Mouse (Mus musculus): ENCODE measurements around the gene Gsk3b. TPM values are rescaled to one million over a fixed set of nuclear protein-coding genes. Genes with fewer than 3 reads are reported as not detected.

Gene Gsk3b
- polyA plus RNA-seq, 1 experiment from 2014 or later, result 130 TPM

DNA sequence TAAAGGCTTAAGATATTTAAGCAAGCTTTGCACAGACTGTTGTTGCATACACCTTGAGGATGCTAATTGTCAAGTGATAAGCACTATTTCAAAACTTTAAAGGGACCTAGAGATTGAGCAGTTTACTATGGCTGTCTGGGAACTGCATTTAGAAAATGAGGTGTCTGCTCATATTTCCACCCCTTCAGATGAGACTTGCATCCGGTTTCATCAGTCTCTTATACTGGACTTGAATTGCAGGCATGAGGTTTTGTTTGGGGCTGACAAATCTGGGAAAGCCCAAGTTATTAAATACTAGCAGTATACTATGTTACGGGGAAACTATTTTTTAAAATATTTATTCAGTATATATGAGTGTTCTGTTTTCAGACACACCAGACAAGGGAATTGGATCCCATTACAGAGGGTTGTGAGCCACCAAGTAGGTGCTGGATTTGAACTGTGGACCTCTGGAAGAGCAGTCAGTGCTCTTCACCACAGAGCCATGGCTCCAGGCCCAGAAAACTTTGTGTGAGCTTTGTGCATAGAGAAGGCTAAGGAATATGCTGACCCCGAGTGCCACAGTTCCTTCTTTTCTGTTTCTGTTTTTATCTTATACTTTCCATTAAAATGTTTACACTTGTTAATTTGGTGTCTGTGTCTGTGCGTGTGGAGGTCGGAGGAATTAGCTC is 6.5 kb downstream of the Gsk3b start:
- Histone ChIP-seq H3K27ac (ENCODE audit: low read depth, low read length) (no peak overlapping the region), H3K4me2 (ENCODE audit: low read length) (peak overlapping the region; percentile 94), H3K4me3 (ENCODE audit: low read depth, low read length) (peak overlapping the region; percentile 4; the same call in 1 of the 2 replicates), H3K4me1 (ENCODE audit: control insufficient read depth, insufficient read depth, low read length) (peaks cover 43% of the 10 kb centered on the region), H3K27me3 (replicated peaks; ENCODE audit: control insufficient read depth, insufficient read depth, low read length) (no peaks in the 10 kb centered on the region), H3K9ac (ENCODE audit: low read length) (0 out of 2 replicates have a peak overlapping the region, but pooled peaks have one; percentile 17), H3K9me3 (replicated peaks; ENCODE audit: control insufficient read depth, low read length) (no peaks in the 10 kb centered on the region), H3K36me3 (ENCODE audit: control insufficient read depth, insufficient read depth, low read length) (peaks cover 12% of the 10 kb centered on the region)
- WGBS, result 73% methylated on average over 5 of the region's 5 CpGs
- ATAC-seq (no peak), DNase-seq (ENCODE audit: low spot score) (no peak)

- WGBS, result 77% methylated on average over 9 of the region's 9 CpGs
- Histone ChIP-seq H3K4me3 (ENCODE audit: low read depth, low read length) (no peak overlapping the region), H3K9me3 (replicated peaks; ENCODE audit: control insufficient read depth, low read length) (no peaks in the 10 kb centered on the region), H3K27me3 (replicated peaks; ENCODE audit: control insufficient read depth, insufficient read depth, low read length) (no peaks in the 10 kb centered on the region), H3K36me3 (ENCODE audit: control insufficient read depth, insufficient read depth, low read length) (peaks cover 17% of the 10 kb centered on the region), H3K4me1 (ENCODE audit: control insufficient read depth, insufficient read depth, low read length) (peaks cover 43% of the 10 kb centered on the region), H3K4me2 (ENCODE audit: low read length) (peak overlapping the region; percentile 23; the same call in 1 of the 2 replicates), H3K27ac (ENCODE audit: low read depth, low read length) (no peak overlapping the region), H3K9ac (ENCODE audit: low read length) (no peak overlapping the region)
- ATAC-seq, result no peak
- DNase-seq (ENCODE audit: low spot score), result no peak
Observed at GRCm38 (mm10) chr16:38097521-38097920, 8.7 kb downstream of the Gsk3b start.

DNA sequence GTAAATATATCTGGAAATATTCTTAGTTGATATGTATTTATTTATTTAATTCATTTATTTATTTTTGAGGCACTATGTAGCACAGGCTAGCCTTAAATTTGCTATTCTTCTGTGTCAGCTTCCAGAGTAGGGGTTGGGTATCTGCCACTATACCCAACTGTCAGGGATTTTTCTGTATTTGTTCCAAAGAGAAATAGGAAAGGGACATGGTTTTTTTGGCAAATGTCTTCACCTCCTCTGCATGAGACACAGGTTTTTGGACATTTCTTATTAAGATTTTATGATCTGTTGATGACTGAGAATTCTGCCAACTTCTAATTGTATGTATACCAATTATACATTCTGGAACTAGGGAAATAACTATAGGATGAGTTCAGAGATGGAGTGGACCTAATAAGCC is 10.5 kb downstream of the Gsk3b start:
- Histone ChIP-seq H3K9me3 (replicated peaks; ENCODE audit: control insufficient read depth, low read length) (no peaks in the 10 kb centered on the region), H3K4me2 (ENCODE audit: low read length) (no peak overlapping the region), H3K9ac (ENCODE audit: low read length) (no peak overlapping the region), H3K36me3 (ENCODE audit: control insufficient read depth, insufficient read depth, low read length) (peaks cover 17% of the 10 kb centered on the region), H3K27ac (ENCODE audit: low read depth, low read length) (no peak overlapping the region), H3K27me3 (replicated peaks; ENCODE audit: control insufficient read depth, insufficient read depth, low read length) (no peaks in the 10 kb centered on the region), H3K4me3 (ENCODE audit: low read depth, low read length) (no peak overlapping the region), H3K4me1 (ENCODE audit: control insufficient read depth, insufficient read depth, low read length) (peaks cover 33% of the 10 kb centered on the region)
- DNase-seq (ENCODE audit: low spot score) (no peak), ATAC-seq (no peak)

DNA sequence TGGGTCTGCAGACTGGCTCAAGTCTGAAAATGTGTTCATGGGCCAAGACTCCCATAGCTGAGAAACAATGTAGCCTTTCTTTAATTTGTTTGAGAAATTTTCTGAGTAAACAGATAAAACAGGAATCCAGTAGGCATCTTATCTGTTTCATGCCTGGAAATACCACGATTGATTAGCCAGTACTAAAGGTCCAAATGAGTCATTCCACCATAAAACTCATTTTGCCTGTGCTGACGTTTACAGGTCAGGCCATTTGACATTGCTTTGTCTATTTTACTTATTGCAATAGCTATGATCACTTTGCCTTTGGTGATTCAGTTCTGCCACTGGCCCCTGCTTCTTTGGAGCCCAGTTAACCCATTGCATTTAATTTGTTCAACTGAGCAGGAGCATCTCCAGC is 11.8 kb downstream of the Gsk3b start:
- Histone ChIP-seq H3K27me3 (replicated peaks; ENCODE audit: control insufficient read depth, insufficient read depth, low read length) (no peaks in the 10 kb centered on the region), H3K36me3 (ENCODE audit: control insufficient read depth, insufficient read depth, low read length) (peaks cover 17% of the 10 kb centered on the region), H3K9ac (ENCODE audit: low read length) (no peak overlapping the region), H3K9me3 (replicated peaks; ENCODE audit: control insufficient read depth, low read length) (no peaks in the 10 kb centered on the region), H3K4me1 (ENCODE audit: control insufficient read depth, insufficient read depth, low read length) (peaks cover 21% of the 10 kb centered on the region), H3K4me3 (ENCODE audit: low read depth, low read length) (no peak overlapping the region), H3K27ac (ENCODE audit: low read depth, low read length) (no peak overlapping the region), H3K4me2 (ENCODE audit: low read length) (no peak overlapping the region)
- WGBS, result 90% methylated on average over 2 of the region's 2 CpGs
- ATAC-seq, result no peak
- DNase-seq (ENCODE audit: low spot score), result no peak

DNA sequence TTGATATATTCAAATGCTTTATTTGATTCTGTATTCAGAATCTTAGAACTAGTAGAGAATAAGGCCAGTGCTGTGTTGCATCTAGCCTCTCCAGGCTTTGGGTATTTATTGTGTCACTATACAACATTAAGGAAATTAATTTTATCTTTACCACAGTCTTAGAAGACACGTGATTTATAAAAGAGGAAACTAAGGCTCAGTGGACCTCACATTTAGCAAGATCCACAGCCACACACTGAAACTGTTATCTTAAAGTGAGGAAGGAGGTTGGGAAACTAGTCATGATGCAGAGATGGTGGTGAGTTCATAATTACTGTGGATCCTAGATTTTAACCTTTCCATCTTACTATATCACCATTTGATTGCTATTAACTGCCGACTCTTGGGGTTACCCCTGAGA is 16.7 kb downstream of the Gsk3b start:
- Histone ChIP-seq H3K9ac (ENCODE audit: low read length) (no peak overlapping the region), H3K27ac (ENCODE audit: low read depth, low read length) (no peak overlapping the region), H3K4me1 (ENCODE audit: control insufficient read depth, insufficient read depth, low read length) (peaks cover 2% of the 10 kb centered on the region), H3K4me2 (ENCODE audit: low read length) (no peak overlapping the region), H3K9me3 (replicated peaks; ENCODE audit: control insufficient read depth, low read length) (no peaks in the 10 kb centered on the region), H3K4me3 (ENCODE audit: low read depth, low read length) (no peak overlapping the region), H3K27me3 (replicated peaks; ENCODE audit: control insufficient read depth, insufficient read depth, low read length) (no peaks in the 10 kb centered on the region), H3K36me3 (ENCODE audit: control insufficient read depth, insufficient read depth, low read length) (peaks cover 3% of the 10 kb centered on the region; the same call in 1 of the 2 replicates)
- WGBS, result 92% methylated on average over 2 of the region's 2 CpGs
- ATAC-seq (no peak), DNase-seq (ENCODE audit: low spot score) (no peak)

DNA sequence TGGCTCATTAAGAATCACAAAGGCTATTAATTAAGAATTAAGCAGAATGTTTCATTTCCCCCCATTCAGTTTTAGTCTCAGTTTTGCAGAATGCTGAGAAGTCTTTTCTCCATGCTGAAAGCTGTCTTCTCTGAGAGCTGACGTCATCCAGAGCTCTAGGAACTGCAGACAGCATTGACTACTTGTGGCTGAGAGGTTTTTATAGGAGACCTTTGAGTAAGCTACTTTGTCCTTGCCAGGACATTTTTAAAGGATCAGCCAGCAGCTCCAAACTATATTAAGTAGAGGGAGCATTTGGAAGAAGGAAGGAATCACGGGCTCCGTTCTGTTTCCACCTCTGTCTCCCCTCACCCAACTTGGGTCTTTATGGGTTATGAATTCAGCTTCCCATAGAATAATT is 17.7 kb downstream of the Gsk3b start:
- no peak overlapping the region for H3K9ac ChIP-seq (ENCODE audit: low read length)
- DNase-seq (ENCODE audit: low spot score), result no peak
- H3K27ac ChIP-seq (ENCODE audit: low read depth, low read length), result no peak overlapping the region
- H3K4me1 ChIP-seq (ENCODE audit: control insufficient read depth, insufficient read depth, low read length), result peaks cover 2% of the 10 kb centered on the region
- no peak overlapping the region for H3K4me3 ChIP-seq (ENCODE audit: low read depth, low read length)
- H3K36me3 ChIP-seq (ENCODE audit: control insufficient read depth, insufficient read depth, low read length), result no peaks in the 10 kb centered on the region
- no peak overlapping the region for H3K4me2 ChIP-seq (ENCODE audit: low read length)
- ATAC-seq, result no peak
- no peaks in the 10 kb centered on the region for H3K27me3 ChIP-seq (replicated peaks; ENCODE audit: control insufficient read depth, insufficient read depth, low read length)
- 79% methylated on average over 3 of the region's 3 CpGs for WGBS
- H3K9me3 ChIP-seq (replicated peaks; ENCODE audit: control insufficient read depth, low read length), result no peaks in the 10 kb centered on the region

DNA sequence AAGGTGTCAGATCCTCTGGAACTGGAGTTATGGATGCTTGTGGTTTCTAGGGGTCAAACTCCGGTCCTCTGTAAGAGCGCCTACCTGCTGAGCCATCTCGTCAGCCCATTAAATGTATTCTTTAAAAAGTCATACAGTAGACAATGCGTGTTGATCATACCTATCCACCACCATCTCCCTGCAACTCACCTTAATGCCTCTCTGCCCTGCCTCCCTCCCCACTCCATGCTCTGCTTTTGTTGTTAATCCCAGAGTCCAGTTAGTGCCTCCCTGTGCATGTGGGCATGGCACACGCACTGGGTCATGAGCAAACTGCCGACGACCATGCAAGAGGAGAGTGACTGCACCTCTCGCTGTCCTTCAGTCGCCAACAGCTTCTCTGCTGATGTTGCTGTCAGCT is 21.2 kb downstream of the Gsk3b start:
- DNase-seq (ENCODE audit: low spot score), result no peak

GRCm38 (mm10) chr16:38110575-38110974 is 21.8 kb downstream of the Gsk3b start:
- no peak overlapping the region for H3K9ac ChIP-seq (ENCODE audit: low read length)
- no peaks in the 10 kb centered on the region for H3K36me3 ChIP-seq (ENCODE audit: control insufficient read depth, insufficient read depth, low read length)
- ATAC-seq, result no peak
- H3K4me2 ChIP-seq (ENCODE audit: low read length), result no peak overlapping the region
- WGBS, result 80% methylated on average over 5 of the region's 5 CpGs
- DNase-seq (ENCODE audit: low spot score), result no peak
- peaks cover 2% of the 10 kb centered on the region for H3K4me1 ChIP-seq (ENCODE audit: control insufficient read depth, insufficient read depth, low read length)
- H3K9me3 ChIP-seq (replicated peaks; ENCODE audit: control insufficient read depth, low read length), result no peaks in the 10 kb centered on the region
- no peak overlapping the region for H3K4me3 ChIP-seq (ENCODE audit: low read depth, low read length)
- no peaks in the 10 kb centered on the region for H3K27me3 ChIP-seq (replicated peaks; ENCODE audit: control insufficient read depth, insufficient read depth, low read length)
- H3K27ac ChIP-seq (ENCODE audit: low read depth, low read length), result no peak overlapping the region

More for the DNA sequence above, 21.2 kb downstream of the Gsk3b start:
- no peaks in the 10 kb centered on the region for H3K9me3 ChIP-seq (replicated peaks; ENCODE audit: control insufficient read depth, low read length)
- no peak overlapping the region for H3K4me2 ChIP-seq (ENCODE audit: low read length)
- WGBS, result 92% methylated on average over 9 of the region's 9 CpGs
- peaks cover 2% of the 10 kb centered on the region for H3K4me1 ChIP-seq (ENCODE audit: control insufficient read depth, insufficient read depth, low read length)
- no peak for ATAC-seq
- no peaks in the 10 kb centered on the region for H3K27me3 ChIP-seq (replicated peaks; ENCODE audit: control insufficient read depth, insufficient read depth, low read length)
- H3K27ac ChIP-seq (ENCODE audit: low read depth, low read length), result no peak overlapping the region
- H3K36me3 ChIP-seq (ENCODE audit: control insufficient read depth, insufficient read depth, low read length), result no peaks in the 10 kb centered on the region
- H3K4me3 ChIP-seq (ENCODE audit: low read depth, low read length), result no peak overlapping the region
- no peak overlapping the region for H3K9ac ChIP-seq (ENCODE audit: low read length)

DNA sequence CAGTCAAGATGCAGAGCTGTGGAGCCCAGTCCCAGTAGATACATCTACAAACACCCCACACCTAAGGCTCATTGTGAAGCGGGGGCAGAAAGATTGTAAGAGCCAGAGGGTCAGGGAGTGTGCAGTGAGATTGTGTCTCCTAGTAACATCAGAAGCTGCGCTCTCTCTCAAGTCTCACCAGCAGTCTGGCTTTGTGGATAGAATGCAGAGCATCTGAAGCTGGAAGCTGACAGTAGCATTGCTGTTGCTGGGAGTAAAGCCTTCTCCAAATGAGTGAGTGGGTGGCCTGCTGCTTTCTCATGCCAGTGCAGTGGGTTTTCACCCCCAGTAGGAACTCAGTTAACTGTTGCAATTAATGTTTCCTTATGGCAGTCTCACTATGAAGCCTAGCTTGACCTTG is 25.3 kb downstream of the Gsk3b start:
- H3K9ac ChIP-seq (ENCODE audit: low read length), result no peak overlapping the region
- DNase-seq (ENCODE audit: low spot score), result no peak
- H3K27ac ChIP-seq (ENCODE audit: low read depth, low read length), result no peak overlapping the region; the same call in 1 of the 2 replicates
- H3K27me3 ChIP-seq (replicated peaks; ENCODE audit: control insufficient read depth, insufficient read depth, low read length), result no peaks in the 10 kb centered on the region
- no peaks in the 10 kb centered on the region for H3K9me3 ChIP-seq (replicated peaks; ENCODE audit: control insufficient read depth, low read length)
- H3K4me3 ChIP-seq (ENCODE audit: low read depth, low read length), result no peak overlapping the region
- H3K4me2 ChIP-seq (ENCODE audit: low read length), result no peak overlapping the region
- no peaks in the 10 kb centered on the region; the same call in 1 of the 2 replicates for H3K4me1 ChIP-seq (ENCODE audit: control insufficient read depth, insufficient read depth, low read length)
- ATAC-seq, result no peak
- no peaks in the 10 kb centered on the region for H3K36me3 ChIP-seq (ENCODE audit: control insufficient read depth, insufficient read depth, low read length)
- 100% methylated on average over 2 of the region's 2 CpGs for WGBS
